Mouse (Mus musculus) stomach, postnatal 0 days (tissue): ENCODE data around the gene B3gnt2. TPM values are rescaled to one million over a fixed set of nuclear protein-coding genes. Genes with fewer than 3 reads are reported as not detected.
"Not testable (repeated sequence)": the region's sequence is repeated elsewhere in the genome, so short reads cannot be mapped to it uniquely, and the experiment has no call there.

Source experiments
- ATAC-seq: fragments of 200-750 bp; cut with Nextera tagmentation; 2 replicates; pipeline ENCODE4 v1.8.0; 2017; ENCODE audit not compliant: low FRiP score, low TSS enrichment
- DNase-seq: peaks from one replicate; pipeline ENCODE4 v3.0.0-alpha.2; 2016; ENCODE audit warnings: low spot score
- H3K27ac ChIP-seq: fragments of 300-500 bp; sonication (generic); replicated peaks from 2 replicates; pipeline ENCODE4 v1.5.1; 2014; ENCODE audit warnings: mild to moderate bottlenecking, control low read depth
- H3K27me3 ChIP-seq: fragments of 300-500 bp; sonication (generic); 2 replicates; pipeline ENCODE4 v1.6.1; 2014; ENCODE audit warnings: low read length; ENCODE audit not compliant: control insufficient read depth, insufficient read depth
- H3K36me3 ChIP-seq: fragments of 300-500 bp; sonication (generic); 2 replicates; pipeline ENCODE4 v1.6.1; 2014; ENCODE audit warnings: low read length, mixed read lengths; ENCODE audit not compliant: control insufficient read depth, insufficient read depth
- H3K4me1 ChIP-seq: fragments of 300-500 bp; sonication (generic); replicated peaks from 2 replicates; pipeline ENCODE4 v1.6.1; 2014; ENCODE audit warnings: antibody characterized with exemption; ENCODE audit not compliant: control insufficient read depth, insufficient read depth
- H3K4me2 ChIP-seq: fragments of 300-500 bp; sonication (generic); replicated peaks from 2 replicates; pipeline ENCODE4 v1.6.1; 2014; ENCODE audit warnings: low read depth, mild to moderate bottlenecking, control low read depth, moderate library complexity
- H3K4me3 ChIP-seq: fragments of 300-500 bp; sonication (generic); 2 replicates; pipeline ENCODE4 v1.5.1; 2014; ENCODE audit warnings: low read depth, low read length, control low read depth
- H3K9ac ChIP-seq: fragments of 300-500 bp; sonication (generic); 2 replicates; pipeline ENCODE4 v1.6.1; 2014; ENCODE audit warnings: mild to moderate bottlenecking, low read length, control low read depth, mixed read lengths
- H3K9me3 ChIP-seq: fragments of 300-500 bp; sonication (generic); 2 replicates; pipeline ENCODE4 v1.6.1; 2016; ENCODE audit warnings: low read length; ENCODE audit not compliant: control insufficient read depth
- CTCF ChIP-seq: IDR thresholded peaks from 2 replicates; pipeline ENCODE4 v1.5.1; 2016; ENCODE audit warnings: antibody characterized with exemption, low read depth, mild to moderate bottlenecking, moderate library complexity
- EP300 ChIP-seq: optimal IDR thresholded peaks from 2 replicates; pipeline ENCODE3; 2016; ENCODE audit warnings: antibody characterized with exemption
- WGBS: fragments of 180-500 bp; shearing (Covaris S2); extraction: QIAGEN DNeasy Blood & Tissue Kit; methylation state at CpG from one replicate; pipeline ENCODE4 v1.1.7; 2014; 5-methylcytosine and 5-hydroxymethylcytosine counted together
- polyA plus RNA-seq: library from polyadenylated mRNA; unstranded; fragments of >200 nt; fragmentation: Nextera tagmentation; extraction: Ambion mirVana; gene quantifications from 2 replicates; pipeline ENCODE4 v1.2.1, GENCODE M21; 2015

The B3gnt2 gene
- polyA plus RNA-seq, 1 experiment from 2014 or later = 18.4 TPM

DNA sequence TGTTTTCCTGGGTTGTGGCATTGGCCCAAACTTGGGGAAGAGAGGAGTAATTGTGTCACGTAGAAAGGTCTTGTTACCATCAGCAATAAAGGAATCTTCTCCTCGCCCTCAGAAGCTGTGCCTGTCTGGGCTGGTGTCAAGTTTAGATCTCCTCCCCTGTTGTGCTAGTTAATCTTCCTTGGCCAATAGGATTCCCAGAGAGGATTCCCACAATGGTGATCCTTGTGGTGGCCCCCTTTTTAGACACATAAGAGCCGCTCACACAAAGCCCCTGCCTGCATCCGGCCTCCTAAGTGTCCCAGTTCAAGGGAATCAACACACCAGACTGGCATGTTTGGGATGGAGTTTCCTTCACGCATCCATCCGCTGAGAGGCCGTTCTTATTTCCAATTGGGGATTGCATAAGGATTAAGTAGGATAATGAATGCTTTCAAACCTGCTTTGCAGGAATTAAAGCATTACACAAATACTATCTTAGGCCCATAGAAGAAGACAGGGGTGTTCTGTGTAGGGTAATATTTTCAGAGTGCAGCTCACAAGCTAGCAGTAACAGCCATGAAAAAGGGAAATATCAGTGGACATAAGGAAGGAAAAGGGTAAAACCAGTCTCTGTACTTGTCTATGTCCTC lies 118.6 kb downstream of the B3gnt2 start:
- DNase-seq (no peak), ATAC-seq (no peak)
- Histone ChIP-seq H3K4me2 (no peak overlapping the region), H3K27me3 (no peaks in the 10 kb centered on the region), H3K27ac (no peak overlapping the region), H3K9me3 (0 out of 2 replicates have a peak, but pooled peaks cover 3% of the 10 kb centered on the region), H3K9ac (no peak overlapping the region), H3K4me3 (no peak overlapping the region), H3K4me1 (0 out of 2 replicates have a peak, but pooled peaks cover 6% of the 10 kb centered on the region), H3K36me3 (no peaks in the 10 kb centered on the region)
- 53% methylated on average over 7 of the region's 7 CpGs for WGBS
- TF ChIP-seq CTCF = no peak
- no peak for TF ChIP-seq EP300

DNA sequence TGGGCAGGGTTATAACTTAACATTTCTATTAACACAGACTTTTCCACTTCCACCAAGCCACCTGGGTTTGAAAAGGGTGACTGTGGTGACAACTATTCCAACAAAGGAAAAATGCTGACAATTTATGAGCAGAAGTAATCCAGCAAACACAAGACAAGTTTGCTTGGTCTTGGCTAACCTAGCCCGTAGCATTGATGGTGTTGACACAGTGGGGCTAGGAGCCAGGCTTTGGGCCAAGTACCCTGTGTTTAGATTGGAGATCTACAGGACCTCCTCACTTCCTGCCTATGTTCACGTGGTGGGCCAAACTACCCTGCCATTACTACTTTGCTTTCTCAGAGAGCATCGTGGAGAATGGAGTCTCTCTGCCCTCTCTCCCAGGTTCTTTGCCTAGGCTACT lies 119.3 kb downstream of the B3gnt2 start:
- Histone ChIP-seq H3K4me1 (0 out of 2 replicates have a peak, but pooled peaks cover 6% of the 10 kb centered on the region), H3K9me3 (0 out of 2 replicates have a peak, but pooled peaks cover 1% of the 10 kb centered on the region), H3K27ac (no peak overlapping the region), H3K4me3 (no peak overlapping the region), H3K27me3 (no peaks in the 10 kb centered on the region), H3K9ac (no peak overlapping the region), H3K4me2 (no peak overlapping the region), H3K36me3 (no peaks in the 10 kb centered on the region)
- 24% methylated on average over 3 of the region's 3 CpGs for WGBS
- no peak for TF ChIP-seq EP300
- no peak for TF ChIP-seq CTCF
- DNase-seq (peak; percentile 43), ATAC-seq (peak; percentile 64; the same call in 1 of the 2 replicates)

DNA sequence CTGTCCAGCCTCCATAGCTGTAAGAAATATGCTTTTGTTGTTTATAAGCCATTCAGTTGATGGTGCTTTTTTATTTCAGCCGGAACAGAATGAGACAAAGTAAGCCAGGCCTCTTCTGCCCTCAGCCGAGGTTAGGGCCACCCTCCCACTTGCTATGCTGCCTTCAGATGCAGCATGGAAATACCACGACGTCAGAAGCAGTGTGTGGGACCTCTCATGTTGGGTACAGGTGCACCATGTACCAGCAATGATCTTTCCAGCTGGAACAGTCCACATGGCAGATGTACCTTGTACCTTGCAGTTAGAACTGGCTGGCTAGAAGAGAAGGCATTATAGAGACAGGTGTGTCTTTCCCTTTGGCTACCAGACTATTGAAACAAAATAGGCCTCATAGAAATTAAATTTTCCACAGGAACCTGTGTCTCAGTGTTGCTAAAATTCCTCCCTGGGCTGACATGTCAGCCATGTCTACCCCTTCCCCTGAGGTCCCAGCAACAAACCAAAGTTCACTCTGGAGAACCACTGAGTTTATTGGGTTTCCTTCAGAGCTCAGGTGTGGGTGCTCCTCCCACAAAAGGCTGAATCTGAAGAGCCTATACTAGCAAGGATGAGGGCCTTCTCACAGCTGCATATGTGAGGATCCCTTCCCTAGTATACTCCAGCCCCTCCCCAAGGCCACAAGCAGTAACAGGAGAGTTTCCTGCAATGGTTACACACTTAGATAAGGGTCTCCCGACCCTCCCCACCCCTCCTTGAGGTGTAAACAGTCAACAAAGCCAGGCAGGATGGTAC lies 121.1 kb downstream of the B3gnt2 start:
- DNase-seq (no peak), ATAC-seq (no peak)
- H3K9me3 ChIP-seq = no peaks in the 10 kb centered on the region
- 0 out of 2 replicates have a peak, but pooled peaks cover 6% of the 10 kb centered on the region for H3K4me1 ChIP-seq
- H3K4me2 ChIP-seq = no peak overlapping the region
- 68% methylated on average over 5 of the region's 5 CpGs for WGBS
- TF ChIP-seq CTCF = no peak
- no peak for TF ChIP-seq EP300
- H3K9ac ChIP-seq = no peak overlapping the region
- no peaks in the 10 kb centered on the region for H3K36me3 ChIP-seq
- no peak overlapping the region for H3K27ac ChIP-seq
- H3K27me3 ChIP-seq = no peaks in the 10 kb centered on the region
- no peak overlapping the region for H3K4me3 ChIP-seq

DNA sequence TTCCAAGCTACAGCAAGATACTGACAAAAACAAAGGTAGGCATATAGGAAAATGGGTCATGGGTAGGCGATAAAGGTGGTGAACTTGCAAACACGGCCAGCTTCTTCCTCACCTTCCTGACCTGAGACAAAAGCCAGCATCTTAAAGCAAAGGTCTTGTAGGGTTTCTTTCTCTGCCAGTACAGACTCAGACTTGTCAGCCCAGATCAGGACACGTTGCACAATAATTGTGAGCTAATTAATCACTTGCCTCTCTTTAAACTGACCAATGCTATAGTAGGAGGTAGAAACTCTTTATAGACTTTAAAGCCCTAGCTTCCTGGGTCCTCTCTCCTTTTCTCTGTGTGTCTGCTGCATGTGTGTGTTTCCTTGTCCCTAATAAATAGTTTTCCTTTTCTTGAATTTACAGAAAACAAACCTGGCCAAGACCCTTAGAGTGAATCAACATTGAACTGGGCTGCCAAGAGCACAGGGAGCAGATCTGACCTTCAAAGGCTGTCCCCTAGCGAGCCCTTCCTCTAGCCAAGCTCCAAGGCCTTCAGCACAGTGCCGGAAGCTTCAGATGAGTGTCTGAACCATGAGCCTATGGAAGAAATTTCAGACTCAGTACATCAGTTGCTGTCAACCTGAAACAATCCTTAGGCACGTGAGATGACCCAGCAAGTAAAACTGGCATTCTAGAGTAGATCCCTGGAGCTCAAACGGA lies 124.1 kb downstream of the B3gnt2 start:
- no peak for ATAC-seq
- no peaks in the 10 kb centered on the region for H3K27me3 ChIP-seq
- 75% methylated on average over 7 of the region's 7 CpGs for WGBS

DNA sequence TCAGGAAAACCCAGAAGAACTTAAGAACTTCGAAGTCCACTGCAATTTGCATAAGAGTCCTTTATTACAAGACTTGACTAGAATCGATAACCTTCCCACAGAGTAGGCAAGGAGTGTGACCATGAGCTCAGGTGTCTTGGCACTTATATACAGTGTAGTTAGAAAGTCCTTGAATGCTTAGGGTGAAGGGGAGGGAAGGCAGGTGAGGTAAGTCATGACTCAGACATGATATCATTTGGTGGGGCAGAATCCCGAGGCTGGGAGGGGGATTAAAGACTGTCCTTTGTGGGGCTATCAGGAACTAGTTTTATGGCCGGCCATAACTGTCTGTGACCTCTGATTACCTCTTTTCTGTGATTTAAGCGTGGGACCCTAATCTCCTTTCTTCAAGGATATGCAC lies 125.6 kb downstream of the B3gnt2 start:
- not testable (repeated sequence) for H3K27ac ChIP-seq, H3K27me3 ChIP-seq, H3K4me3 ChIP-seq, H3K9ac ChIP-seq, ATAC-seq, H3K4me2 ChIP-seq, H3K9me3 ChIP-seq, H3K4me1 ChIP-seq, H3K36me3 ChIP-seq, DNase-seq
- WGBS = 83% methylated on average over 5 of the region's 5 CpGs

More for the DNA sequence above, 124.1 kb downstream of the B3gnt2 start:
- H3K4me2 ChIP-seq = no peak overlapping the region
- H3K27ac ChIP-seq = no peak overlapping the region
- H3K4me1 ChIP-seq = 0 out of 2 replicates have a peak, but pooled peaks cover 3% of the 10 kb centered on the region
- H3K36me3 ChIP-seq = no peaks in the 10 kb centered on the region
- no peak for DNase-seq
- H3K4me3 ChIP-seq = no peak overlapping the region
- H3K9ac ChIP-seq = no peak overlapping the region
- TF ChIP-seq EP300 (no peak), CTCF (no peak)
- no peaks in the 10 kb centered on the region for H3K9me3 ChIP-seq
